22 mouse cellular contexts compared by ENCODE assay signal in the genomic region with DNA sequence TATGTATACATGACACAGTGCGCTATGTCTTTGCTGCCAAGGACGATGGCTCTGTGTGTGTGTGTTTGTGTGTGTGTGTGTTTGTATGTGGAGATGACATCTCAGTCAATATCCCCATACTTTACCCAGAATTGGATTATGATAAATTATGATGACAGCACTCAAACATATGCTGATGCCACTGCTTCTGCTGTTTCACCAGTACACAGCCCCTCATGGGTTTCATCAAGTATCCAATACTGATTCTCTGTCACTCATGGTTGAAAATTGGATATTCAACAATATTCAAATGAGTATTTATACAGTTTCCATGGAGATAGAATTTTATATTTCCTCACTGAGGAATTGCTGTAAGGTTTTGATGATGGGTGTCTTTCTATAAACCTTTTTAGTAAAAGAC.
DNase-seq lines count a peak whose midpoint lies in the region; ATAC-seq and TF ChIP-seq lines count a peak whose summit lies in the region.
"Had no signal": no experiment of that assay in that cellular context is flagged by ENCODE, and none has a peak within 500 bp of the region (broad histone marks: within the 10 kb centered on the region; RNA-seq: fewer than 3 reads in every experiment).

No protein-coding gene starts in this region.

- peaks cover 12% of the 10 kb centered on the region for H3K4me1 ChIP-seq in forebrain, embryonic 15.5 days
- H3K4me1 ChIP-seq in forebrain, embryonic 11.5 days (replicated peaks; ENCODE audit: control insufficient read depth, insufficient read depth, low read length), result no peaks in the 10 kb centered on the region
- H3K4me1 ChIP-seq in midbrain, embryonic 16.5 days (ENCODE audit: control insufficient read depth, insufficient read depth, low read length), result no peaks in the 10 kb centered on the region
- H3K4me1 ChIP-seq in midbrain, embryonic 11.5 days (ENCODE audit: control insufficient read depth, insufficient read depth, low read length), result no peaks in the 10 kb centered on the region
- H3K4me1 ChIP-seq in forebrain, postnatal 0 days (ENCODE audit: insufficient read depth), result no peaks in the 10 kb centered on the region
- H3K4me1 ChIP-seq: heart, embryonic 10.5 days; heart, embryonic 13.5 days; hindbrain, embryonic 12.5 days; hindbrain, embryonic 15.5 days; intestine, embryonic 15.5 days had no signal

- no peak overlapping the region for H3K9ac ChIP-seq in forebrain, embryonic 15.5 days (replicated peaks)
- no peak overlapping the region for H3K9ac ChIP-seq in forebrain, embryonic 11.5 days (ENCODE audit: low read length)
- no peak overlapping the region for H3K9ac ChIP-seq in midbrain, embryonic 16.5 days (ENCODE audit: low read depth, low read length)
- no peak overlapping the region for H3K9ac ChIP-seq in midbrain, embryonic 11.5 days (ENCODE audit: low read length)
- H3K9ac ChIP-seq in forebrain, postnatal 0 days, result no peak overlapping the region
- H3K9ac ChIP-seq: heart, embryonic 13.5 days; hindbrain, embryonic 12.5 days; hindbrain, embryonic 15.5 days; intestine, embryonic 15.5 days had no signal

- no peaks in the 10 kb centered on the region for H3K9me3 ChIP-seq in forebrain, embryonic 15.5 days
- no peaks in the 10 kb centered on the region for H3K9me3 ChIP-seq in forebrain, embryonic 11.5 days (ENCODE audit: control insufficient read depth, low read length)
- H3K9me3 ChIP-seq in midbrain, embryonic 16.5 days (replicated peaks; ENCODE audit: control insufficient read depth, low read length, poor library complexity, severe bottlenecking), result no peaks in the 10 kb centered on the region
- no peaks in the 10 kb centered on the region for H3K9me3 ChIP-seq in midbrain, embryonic 11.5 days (ENCODE audit: control insufficient read depth, low read length)
- H3K9me3 ChIP-seq in forebrain, postnatal 0 days (ENCODE audit: low read length), result no peaks in the 10 kb centered on the region
- H3K9me3 ChIP-seq: heart, embryonic 10.5 days; heart, embryonic 13.5 days; hindbrain, embryonic 12.5 days; hindbrain, embryonic 15.5 days; intestine, embryonic 15.5 days had no signal

- TF ChIP-seq CTCF in forebrain, postnatal 0 days (IDR thresholded peaks at IDR 0.05; ENCODE audit: low read depth), result no peak

- no peaks in the 10 kb centered on the region for H3K36me3 ChIP-seq in forebrain, embryonic 15.5 days
- no peaks in the 10 kb centered on the region for H3K36me3 ChIP-seq in forebrain, embryonic 11.5 days (ENCODE audit: control insufficient read depth, insufficient read depth, low read length)
- no peaks in the 10 kb centered on the region for H3K36me3 ChIP-seq in midbrain, embryonic 16.5 days (ENCODE audit: control insufficient read depth, insufficient read depth, low read length)
- H3K36me3 ChIP-seq in midbrain, embryonic 11.5 days (ENCODE audit: control insufficient read depth, insufficient read depth, low read length), result no peaks in the 10 kb centered on the region
- no peaks in the 10 kb centered on the region for H3K36me3 ChIP-seq in forebrain, postnatal 0 days (ENCODE audit: insufficient read depth)
- H3K36me3 ChIP-seq: heart, embryonic 10.5 days; heart, embryonic 13.5 days; hindbrain, embryonic 12.5 days; hindbrain, embryonic 15.5 days; intestine, embryonic 15.5 days had no signal

- H3K4me3 ChIP-seq in forebrain, embryonic 15.5 days, result no peak overlapping the region
- H3K4me3 ChIP-seq in forebrain, embryonic 11.5 days (ENCODE audit: low read depth, low read length), result no peak overlapping the region
- H3K4me3 ChIP-seq in midbrain, embryonic 16.5 days (ENCODE audit: low read depth, low read length), result no peak overlapping the region
- no peak overlapping the region for H3K4me3 ChIP-seq in midbrain, embryonic 11.5 days (ENCODE audit: low read depth, low read length)
- no peak overlapping the region for H3K4me3 ChIP-seq in forebrain, postnatal 0 days (ENCODE audit: low read depth, low read length)
- H3K4me3 ChIP-seq: heart, adult 2 months; heart, embryonic 10.5 days; heart, embryonic 13.5 days; hindbrain, embryonic 12.5 days; hindbrain, embryonic 15.5 days; intestine, embryonic 15.5 days had no signal

- H3K27me3 ChIP-seq in forebrain, embryonic 15.5 days, result no peaks in the 10 kb centered on the region
- no peaks in the 10 kb centered on the region for H3K27me3 ChIP-seq in forebrain, embryonic 11.5 days (ENCODE audit: control insufficient read depth, insufficient read depth, low read length)
- H3K27me3 ChIP-seq in midbrain, embryonic 16.5 days (ENCODE audit: control insufficient read depth, insufficient read depth, low read depth, low read length), result no peaks in the 10 kb centered on the region
- no peaks in the 10 kb centered on the region for H3K27me3 ChIP-seq in midbrain, embryonic 11.5 days (ENCODE audit: control insufficient read depth, insufficient read depth, low read length)
- no peaks in the 10 kb centered on the region for H3K27me3 ChIP-seq in forebrain, postnatal 0 days (ENCODE audit: insufficient read depth, low read length)
- H3K27me3 ChIP-seq: heart, embryonic 13.5 days; hindbrain, embryonic 12.5 days; hindbrain, embryonic 15.5 days; intestine, embryonic 15.5 days had no signal

- 35% methylated on average over 2 of the region's 2 CpGs for WGBS in forebrain, embryonic 15.5 days
- WGBS in forebrain, embryonic 11.5 days, result 49% methylated on average over 2 of the region's 2 CpGs
- 58% methylated on average over 2 of the region's 2 CpGs for WGBS in midbrain, embryonic 16.5 days
- WGBS in midbrain, embryonic 11.5 days, result 76% methylated on average over 2 of the region's 2 CpGs
- WGBS in forebrain, postnatal 0 days, result 34% methylated on average over 2 of the region's 2 CpGs

- ATAC-seq in forebrain, embryonic 15.5 days (replicated peaks), result peak; percentile 60
- no peak for ATAC-seq in forebrain, embryonic 11.5 days (replicated peaks; ENCODE audit: low FRiP score)
- 0 out of 2 replicates have a peak, but pooled peaks have one; percentile 32 for ATAC-seq in midbrain, embryonic 16.5 days
- ATAC-seq in midbrain, embryonic 11.5 days (ENCODE audit: low FRiP score), result no peak
- ATAC-seq in forebrain, postnatal 0 days, result peak; percentile 76
- ATAC-seq: CD4-positive, CD25-positive, alpha-beta regulatory T cell, adult 4 months; intestine, embryonic 15.5 days had no signal

- no peak overlapping the region for H3K27ac ChIP-seq in forebrain, embryonic 15.5 days (replicated peaks)
- H3K27ac ChIP-seq in forebrain, embryonic 11.5 days (ENCODE audit: low read depth, low read length), result no peak overlapping the region
- H3K27ac ChIP-seq in midbrain, embryonic 16.5 days (ENCODE audit: low read length), result no peak overlapping the region
- H3K27ac ChIP-seq in midbrain, embryonic 11.5 days (ENCODE audit: low read depth, low read length), result no peak overlapping the region
- no peak overlapping the region for H3K27ac ChIP-seq in forebrain, postnatal 0 days (ENCODE audit: low read depth, low read length)
- H3K27ac ChIP-seq: heart, adult 2 months; heart, embryonic 10.5 days; heart, embryonic 13.5 days; hindbrain, embryonic 12.5 days; hindbrain, embryonic 15.5 days; intestine, embryonic 15.5 days had no signal

- DNase-seq in forebrain, embryonic 11.5 days (ENCODE audit: low spot score), result no peak
- no peak for DNase-seq in midbrain, embryonic 11.5 days (ENCODE audit: low spot score, missing footprints)
- peak; percentile 11 for DNase-seq in forebrain, postnatal 0 days
- no peak for DNase-seq in yolk sac, embryonic 10.5 days (ENCODE audit: low spot score)
- DNase-seq: adrenal gland, adult 2 months; adrenal gland, postnatal 14 days; cerebellum, adult 11-12 months; cerebellum, adult 8-10 months; cerebellum, postnatal 10 days; gastrocnemius, postnatal 25 days; heart, adult 2 months; heart, postnatal 14 days; heart, postnatal 4 days; kidney, adult 11 months had no signal

- H3K4me2 ChIP-seq in forebrain, embryonic 15.5 days (replicated peaks), result no peak overlapping the region
- no peak overlapping the region for H3K4me2 ChIP-seq in forebrain, embryonic 11.5 days (ENCODE audit: low read depth, low read length, severe bottlenecking)
- no peak overlapping the region for H3K4me2 ChIP-seq in midbrain, embryonic 16.5 days (ENCODE audit: low read length)
- no peak overlapping the region for H3K4me2 ChIP-seq in midbrain, embryonic 11.5 days
- no peak overlapping the region for H3K4me2 ChIP-seq in forebrain, postnatal 0 days (ENCODE audit: low read depth)
- H3K4me2 ChIP-seq: heart, embryonic 13.5 days; hindbrain, embryonic 12.5 days; hindbrain, embryonic 15.5 days; intestine, embryonic 15.5 days had no signal

Comparison
In these comparisons a context has a peak if more than half of its experiments do, and no peak if none do; other contexts are left out.
1. ATAC-seq: peak in forebrain, embryonic 15.5 days (single experiment), midbrain, embryonic 16.5 days (single experiment) and forebrain, postnatal 0 days (single experiment); none in forebrain, embryonic 11.5 days (single experiment) and midbrain, embryonic 11.5 days (single experiment).